Comparison of ENCODE assay signal across 11 mouse cellular contexts in the genomic region with DNA sequence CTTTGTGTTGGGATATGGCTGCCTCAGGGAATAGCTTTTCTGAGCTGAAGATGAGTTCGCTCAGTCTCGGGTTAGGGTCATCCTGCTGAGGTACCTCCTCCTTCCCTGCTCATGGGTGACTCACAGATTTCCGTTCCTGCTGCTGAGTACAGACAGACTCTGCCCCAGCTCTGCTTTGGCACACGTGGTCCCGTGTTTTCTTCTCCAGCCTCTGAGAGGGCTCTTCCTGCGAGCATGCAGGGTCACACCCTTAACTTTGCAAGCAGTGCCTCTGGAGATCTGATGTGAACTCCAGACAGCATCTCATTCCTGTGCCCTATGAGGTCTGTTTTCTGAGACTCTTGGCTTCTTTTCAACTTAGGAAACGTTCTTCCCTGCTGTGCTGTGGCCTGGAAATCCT. TPM values are rescaled to one million over a fixed set of nuclear protein-coding genes. Genes with fewer than 3 reads are reported as not detected.
DNase-seq lines count a peak whose midpoint lies in the region; ATAC-seq lines count a peak whose summit lies in the region.
"Had no signal": no experiment of that assay in that cellular context is flagged by ENCODE, and none has a peak within 500 bp of the region (broad histone marks: within the 10 kb centered on the region; RNA-seq: fewer than 3 reads in every experiment).

No protein-coding gene starts in this region.

- H3K4me3 ChIP-seq in heart, embryonic 10.5 days, result no peak overlapping the region
- no peak overlapping the region for H3K4me3 ChIP-seq in heart, embryonic 16.5 days (ENCODE audit: low read length)
- H3K4me3 ChIP-seq: neural tube, embryonic 12.5 days had no signal

- H3K9me3 ChIP-seq in heart, embryonic 10.5 days, result no peaks in the 10 kb centered on the region
- H3K9me3 ChIP-seq in heart, embryonic 16.5 days (replicated peaks; ENCODE audit: control insufficient read depth, low read length), result no peaks in the 10 kb centered on the region
- H3K9me3 ChIP-seq: neural tube, embryonic 12.5 days had no signal

- 0 out of 2 replicates have a peak overlapping the region, but pooled peaks have one; percentile 32 for H3K27ac ChIP-seq in heart, embryonic 10.5 days
- peak overlapping the region; percentile 23; the same call in 1 of the 2 replicates for H3K27ac ChIP-seq in heart, embryonic 16.5 days (ENCODE audit: low read length)
- H3K27ac ChIP-seq: neural tube, embryonic 12.5 days had no signal

- peak; percentile 62; the same call in 1 of the 2 replicates for ATAC-seq in heart, embryonic 16.5 days (replicated peaks; ENCODE audit: extremely low read depth, insufficient read depth, low FRiP score)
- ATAC-seq in erythroid progenitor cell, adult 5-6 weeks (replicated peaks; ENCODE audit: low FRiP score, poor library complexity, severe bottlenecking), result no peak

- no peaks in the 10 kb centered on the region for H3K36me3 ChIP-seq in heart, embryonic 10.5 days
- no peaks in the 10 kb centered on the region for H3K36me3 ChIP-seq in heart, embryonic 16.5 days (ENCODE audit: control insufficient read depth, insufficient read depth)
- H3K36me3 ChIP-seq: neural tube, embryonic 12.5 days had no signal

- DNase-seq in heart, embryonic 10.5 days (ENCODE audit: low spot score), result no peak
- DNase-seq in heart, postnatal 25 days (ENCODE audit: low spot score), result no peak
- peak; percentile 31 for DNase-seq in lung, postnatal 25 days (ENCODE audit: low spot score)
- DNase-seq in lung, postnatal 4 days, result no peak
- DNase-seq in embryo, embryonic 10 days (ENCODE audit: low spot score), result no peak
- DNase-seq: cerebellum, adult 9-11 months; lung, postnatal 14 days; right cerebral cortex, postnatal 14 days had no signal

- intact Hi-C loops in heart, postnatal 25 days (cut with DNase I), result no loop called here

- 26% methylated on average over 7 of the region's 7 CpGs for WGBS in heart, embryonic 10.5 days
- WGBS in heart, embryonic 16.5 days, result 15% methylated on average over 7 of the region's 7 CpGs

- no peak overlapping the region for H3K4me2 ChIP-seq in heart, embryonic 16.5 days (ENCODE audit: low read depth, low read length)
- H3K4me2 ChIP-seq: neural tube, embryonic 12.5 days had no signal

- no peaks in the 10 kb centered on the region for H3K27me3 ChIP-seq in heart, embryonic 10.5 days (ENCODE audit: insufficient read depth, poor library complexity, severe bottlenecking)
- no peaks in the 10 kb centered on the region for H3K27me3 ChIP-seq in heart, embryonic 16.5 days (ENCODE audit: control insufficient read depth, insufficient read depth, low read length)
- H3K27me3 ChIP-seq: neural tube, embryonic 12.5 days had no signal

- H3K9ac ChIP-seq in heart, embryonic 16.5 days (ENCODE audit: low read length), result no peak overlapping the region
- H3K9ac ChIP-seq: neural tube, embryonic 12.5 days had no signal

- H3K4me1 ChIP-seq in heart, embryonic 10.5 days, result peaks cover 31% of the 10 kb centered on the region
- peaks cover 26% of the 10 kb centered on the region for H3K4me1 ChIP-seq in heart, embryonic 16.5 days (ENCODE audit: control insufficient read depth, insufficient read depth, low read length)
- H3K4me1 ChIP-seq: neural tube, embryonic 12.5 days had no signal

RNA-seq across cellular contexts. Expression of a gene that starts 8.7 kb away (rescaled TPM):
- 202 and 238 TPM in 2 replicates for polyA plus RNA-seq in heart, embryonic 10.5 days (2016; fragmentation: Nextera tagmentation; extraction: Ambion mirVana)
- 10 to 100 TPM; 48.0 to 56.7 TPM for total RNA-seq in heart, postnatal 25 days (2021)
- polyA plus RNA-seq in heart, embryonic 16.5 days (2015; fragmentation: Nextera tagmentation; extraction: Ambion mirVana), result 160 and 174 TPM in 2 replicates
- 46.5 and 48.6 TPM in 2 replicates for total RNA-seq in erythroid progenitor cell, adult 5-6 weeks (2015; ENCODE audit: low replicate concordance)
- 31.8 and 44.7 TPM in 2 replicates for total RNA-seq in erythroid progenitor cell, adult 5-6 weeks (2017; ENCODE audit: low replicate concordance)

RNA-seq across cellular contexts. Expression of a gene that starts 54.8 kb away (rescaled TPM):
- polyA plus RNA-seq in heart, embryonic 10.5 days (2016; fragmentation: Nextera tagmentation; extraction: Ambion mirVana), result 63.2 and 65.3 TPM in 2 replicates
- 10 to 100 TPM; 12.9 to 14.6 TPM for total RNA-seq in heart, postnatal 25 days (2021)
- polyA plus RNA-seq in heart, embryonic 16.5 days (2015; fragmentation: Nextera tagmentation; extraction: Ambion mirVana), result 77.1 and 80.4 TPM in 2 replicates
- total RNA-seq in erythroid progenitor cell, adult 5-6 weeks (2015; ENCODE audit: low replicate concordance), result not detected in 2 replicates
- total RNA-seq in erythroid progenitor cell, adult 5-6 weeks (2017; ENCODE audit: low replicate concordance), result not detected in 2 replicates

Comparison
In these comparisons a context has a peak if more than half of its experiments do, and no peak if none do; other contexts are left out.
1. RNA of a gene that starts 54.8 kb away (total RNA-seq): 12.9 to 14.6 TPM in heart, postnatal 25 days; not detected in erythroid progenitor cell, adult 5-6 weeks; every median in the first group is over 10 times any median in the second.